Mouse (Mus musculus) gastrocnemius, postnatal 25 days (tissue): ENCODE data around the gene Ndufb6. TPM values are rescaled to one million over a fixed set of nuclear protein-coding genes. Genes with fewer than 3 reads are reported as not detected.

Source experiments
- DNase-seq: peaks from one replicate; pipeline ENCODE4 v3.0.0; 2022
- total RNA-seq, 2 experiments: library from RNA; stranded (reverse); gene quantifications; 1 replicate in 1 of 2; 2 replicates in 1 of 2; pipeline ENCODE4 v1.2.3; 2021

Ndufb6 gene
- total RNA-seq, 2 experiments from 2014 or later, result 276 to 279 TPM

DNA sequence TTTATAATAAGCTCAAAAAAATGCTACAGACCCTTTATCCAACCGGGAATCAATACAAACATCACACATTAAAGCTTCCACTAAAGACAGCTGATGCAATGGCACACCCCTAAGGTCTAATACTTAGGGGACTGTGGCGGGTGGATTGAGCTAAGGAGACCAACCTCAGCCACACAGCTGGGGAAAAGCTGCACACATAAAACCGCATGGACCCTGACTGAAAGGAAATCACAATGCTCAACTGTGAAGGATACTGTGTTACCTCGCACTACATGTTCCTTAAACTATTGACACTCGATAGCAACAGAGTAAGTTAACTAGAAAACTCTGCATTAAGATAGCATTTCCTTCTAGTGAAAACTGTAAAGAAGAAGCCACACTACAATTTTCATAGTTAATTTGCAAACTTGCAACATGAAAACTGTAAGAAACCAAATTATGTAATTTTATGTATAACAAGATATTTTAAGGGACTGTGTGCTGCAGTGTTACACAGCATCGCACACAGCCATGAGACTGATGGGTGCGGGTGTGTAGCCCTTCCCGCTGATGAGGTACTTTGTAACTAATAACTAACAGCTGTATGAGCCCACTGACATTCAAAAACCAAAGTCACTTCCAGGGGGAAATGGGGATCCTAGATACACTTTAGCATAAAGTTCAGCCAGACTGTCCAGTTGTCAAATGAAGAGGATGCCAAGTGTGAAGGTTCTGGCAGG is 24.7 kb downstream of the Ndufb6 start:
- DNase-seq, result no peak

DNA sequence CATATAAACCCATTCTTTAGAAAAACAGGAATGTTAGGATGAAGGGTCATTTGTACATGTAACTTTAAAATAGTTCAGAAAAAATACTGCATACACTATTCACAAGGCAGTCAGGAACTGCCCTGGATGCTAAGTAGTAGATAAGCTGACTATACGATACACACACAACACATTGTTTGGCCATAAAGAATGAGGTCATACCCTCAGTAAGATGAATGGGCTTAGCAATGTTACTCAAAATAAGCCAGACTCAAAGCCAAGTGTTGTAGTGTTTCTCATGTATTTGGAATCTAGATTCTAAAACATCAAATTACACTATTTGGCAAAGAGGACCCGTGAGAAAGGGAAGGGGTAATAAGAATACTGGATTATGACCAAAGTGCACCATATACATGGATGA is 25.5 kb downstream of the Ndufb6 start:
- no peak for DNase-seq

- no peak for DNase-seq
Measured at GRCm38 (mm10) chr4:40250984-40251383, 28.2 kb downstream of the Ndufb6 start.

DNA sequence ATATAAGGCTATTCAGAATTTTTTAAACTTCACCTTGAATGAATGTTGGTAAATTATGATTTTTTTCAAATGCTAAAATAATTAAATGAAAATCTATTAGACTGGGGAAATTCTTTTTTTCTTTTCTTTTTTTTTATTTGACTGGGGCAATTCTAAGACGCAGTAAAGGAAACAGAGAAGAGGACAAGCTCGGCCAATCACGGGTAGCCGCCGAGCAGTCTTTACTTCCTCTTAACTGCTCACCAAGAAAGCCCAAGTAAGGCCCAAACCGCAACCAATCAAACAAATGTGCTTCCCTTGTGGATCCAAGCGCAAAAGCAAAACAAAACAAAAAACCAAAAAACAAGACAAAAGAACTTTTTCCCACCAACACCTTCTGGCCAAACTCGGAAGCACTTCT is 35.2 kb downstream of the Ndufb6 start:
- no peak for DNase-seq

- DNase-seq, result no peak
Measured at GRCm38 (mm10) chr4:40243006-40243405, 36.2 kb downstream of the Ndufb6 start.

GRCm38 (mm10) chr4:40241928-40242327 is 37.3 kb downstream of the Ndufb6 start:
- DNase-seq, result no peak

DNA sequence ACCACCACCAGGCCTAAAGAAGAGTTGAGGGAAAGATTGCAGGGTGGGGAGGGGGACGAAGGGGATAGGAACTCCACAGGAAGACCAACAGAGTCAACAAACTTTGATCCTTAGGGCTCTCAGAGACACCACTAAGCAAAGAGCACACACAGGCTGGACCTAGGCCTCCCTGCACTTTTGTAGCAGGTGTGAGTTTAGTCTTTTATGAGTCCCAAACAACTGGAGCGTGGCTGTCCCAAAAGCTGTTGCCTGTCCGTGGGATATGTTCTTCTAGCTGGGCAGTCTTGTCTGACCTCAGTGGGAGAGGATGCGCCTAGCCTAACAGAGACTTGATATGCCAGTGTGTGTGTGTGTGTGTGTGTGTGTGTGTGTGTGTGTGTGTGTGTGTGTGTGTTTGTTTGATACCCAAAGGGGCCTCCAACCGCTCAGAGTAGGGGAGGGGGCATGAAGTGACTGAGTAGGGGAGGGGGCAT is 38.9 kb downstream of the Ndufb6 start:
- no peak for DNase-seq

- peak; percentile 17 for DNase-seq
Measured at GRCm38 (mm10) chr4:40239409-40240271, 39.6 kb downstream of the Ndufb6 start, which contains the start of gene Ddx58. Gene Ddx58, minus strand, starts transcription at chr4:40239828.

GRCm38 (mm10) chr4:40238483-40239408 is 40.5 kb downstream of the Ndufb6 start:
- peak; percentile 30 for DNase-seq

GRCm38 (mm10) chr4:40236829-40237228 is 42.4 kb downstream of the Ndufb6 start:
- no peak for DNase-seq

DNA sequence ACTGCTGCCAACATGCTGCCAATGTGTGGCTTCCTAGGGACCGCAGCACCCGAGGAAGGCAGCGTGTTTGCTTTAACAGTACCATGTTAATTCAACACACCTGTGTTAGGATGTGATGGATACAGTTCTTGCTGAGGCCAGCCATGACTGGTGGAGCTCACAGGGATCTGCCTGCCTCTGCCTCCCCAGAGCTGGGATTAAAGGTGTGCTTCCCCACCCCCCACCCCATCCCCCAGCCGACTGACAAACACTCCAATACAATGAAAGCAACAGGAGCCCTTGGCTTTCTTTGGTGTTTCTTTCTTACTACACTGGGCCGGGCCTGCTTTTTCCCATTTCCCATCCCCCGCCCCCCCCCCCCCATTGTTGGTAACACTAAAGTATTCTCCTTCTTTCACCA is 45.0 kb downstream of the Ndufb6 start:
- no peak for DNase-seq

DNA sequence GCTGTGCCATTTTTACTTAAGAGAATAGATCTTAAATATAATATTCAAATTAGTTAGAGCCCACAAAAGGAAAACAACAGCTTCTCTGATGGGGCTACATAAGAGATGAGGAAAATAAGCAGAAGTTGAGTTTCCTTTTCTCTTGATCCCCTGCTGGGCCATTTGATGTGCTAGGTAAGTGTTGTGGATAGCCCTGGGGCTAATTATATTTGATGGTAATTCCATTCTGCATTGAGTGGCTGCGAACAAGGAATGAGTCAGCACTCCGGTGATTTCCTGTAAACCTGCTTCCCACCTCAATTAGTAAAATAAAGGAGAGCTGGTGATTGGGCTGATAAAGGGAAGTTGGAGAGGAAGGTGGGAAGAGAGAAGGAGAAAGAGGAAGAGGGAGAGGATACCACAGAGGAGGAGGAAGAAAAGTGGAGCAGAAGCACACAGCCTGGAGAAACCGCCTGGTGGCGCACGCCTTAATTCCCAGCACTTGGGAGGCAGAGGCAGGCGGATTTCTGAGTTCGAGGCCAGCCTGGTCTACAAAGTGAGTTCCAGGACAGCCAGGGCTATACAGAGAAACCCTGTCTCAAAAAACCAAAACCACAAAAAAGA is 46.1 kb downstream of the Ndufb6 start:
- no peak for DNase-seq

- DNase-seq, result no peak
Measured at GRCm38 (mm10) chr4:40229723-40230122, 49.5 kb downstream of the Ndufb6 start.

GRCm38 (mm10) chr4:40227886-40228285 is 51.3 kb downstream of the Ndufb6 start:
- no peak for DNase-seq

GRCm38 (mm10) chr4:40227131-40227530 is 52.1 kb downstream of the Ndufb6 start:
- no peak for DNase-seq

DNA sequence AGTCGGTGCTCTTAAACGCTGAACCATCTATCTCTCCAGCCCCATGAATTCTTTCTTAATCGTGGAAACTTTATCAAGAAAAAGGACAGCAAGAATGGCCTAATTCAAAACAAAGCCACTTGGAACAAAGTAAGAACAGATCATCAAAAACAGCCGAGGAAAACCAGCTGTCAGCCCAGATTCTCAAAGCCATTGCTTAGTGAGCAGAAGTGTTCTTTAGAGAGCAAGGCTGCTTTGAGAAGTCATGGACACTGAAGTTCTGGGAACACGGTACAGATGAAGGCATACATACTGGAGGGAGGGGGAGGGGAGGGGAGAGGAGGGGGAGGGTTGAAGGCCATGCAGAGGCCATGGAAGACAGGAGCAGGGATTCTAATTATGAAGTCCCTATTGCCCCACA is 53.1 kb downstream of the Ndufb6 start:
- no peak for DNase-seq

DNA sequence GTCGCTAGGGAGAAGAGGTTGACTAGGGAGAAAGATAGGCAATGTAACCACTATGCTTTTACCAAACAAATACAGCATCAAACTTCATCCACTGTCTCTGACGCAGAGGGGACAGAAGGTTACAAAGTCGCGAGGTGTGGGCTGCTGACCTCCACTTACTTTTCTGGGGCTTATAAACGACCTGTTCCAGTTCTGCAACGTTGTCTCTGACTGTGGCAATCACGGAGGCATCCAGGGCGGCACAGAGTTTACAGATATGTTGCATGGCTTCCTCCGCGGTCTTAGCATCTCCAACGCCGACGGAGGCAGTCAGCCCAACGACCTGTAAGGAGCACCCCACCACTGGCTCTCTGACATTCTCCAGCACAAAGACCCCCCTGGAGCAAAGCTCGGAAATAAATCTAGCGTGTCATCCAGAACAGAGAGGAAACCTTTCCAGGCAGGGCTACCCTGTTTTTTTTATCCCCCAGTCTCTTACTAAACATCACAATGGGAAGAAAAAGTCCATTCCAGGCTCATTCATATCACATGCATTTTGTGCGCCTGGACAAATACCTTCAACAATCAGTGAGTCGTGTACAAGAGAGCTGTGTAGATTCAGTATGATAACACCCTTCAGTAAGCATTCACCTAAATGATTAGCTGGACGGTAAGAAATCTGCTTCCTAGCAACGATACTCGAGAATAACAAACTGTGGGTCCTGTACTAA is 57.2 kb downstream of the Ndufb6 start:
- no peak for DNase-seq

DNA sequence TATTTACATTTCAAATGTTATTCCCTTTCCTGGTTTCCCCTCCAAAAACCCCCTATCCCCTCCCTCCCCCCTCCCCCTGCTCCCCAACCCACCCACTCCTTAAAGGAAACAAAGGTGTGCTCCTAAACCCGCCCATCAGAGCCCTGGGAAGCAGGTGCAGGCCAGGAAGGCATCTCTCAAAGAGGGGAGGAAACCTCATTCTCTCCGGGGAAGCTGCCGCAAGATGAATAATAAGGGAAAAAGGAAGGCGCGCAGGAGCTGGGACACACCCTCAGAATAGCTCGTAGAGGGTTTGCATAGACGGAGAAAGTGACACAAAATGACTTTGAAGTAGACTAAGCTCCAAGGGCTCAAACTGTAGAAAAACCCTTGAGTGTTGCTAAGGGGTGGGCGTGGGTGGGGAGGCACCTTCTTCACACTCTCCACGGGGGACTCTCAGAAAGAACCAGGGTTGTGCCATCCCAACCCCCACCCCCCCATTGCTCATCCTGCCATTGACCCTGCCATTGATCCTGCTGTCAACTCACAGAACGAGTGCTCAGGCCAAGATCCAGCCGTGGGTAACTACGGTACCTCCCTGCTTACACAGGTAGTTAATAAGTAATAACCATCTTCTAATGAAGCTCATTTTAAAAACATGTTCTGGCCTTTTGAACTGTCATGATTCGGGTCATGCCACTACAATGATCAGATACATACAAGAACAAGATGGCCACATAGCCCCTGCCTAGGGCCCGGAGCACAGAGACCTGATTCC is 58.0 kb downstream of the Ndufb6 start:
- no peak for DNase-seq
